Mouse (Mus musculus): ENCODE measurements around the gene Ovca2.

DNA sequence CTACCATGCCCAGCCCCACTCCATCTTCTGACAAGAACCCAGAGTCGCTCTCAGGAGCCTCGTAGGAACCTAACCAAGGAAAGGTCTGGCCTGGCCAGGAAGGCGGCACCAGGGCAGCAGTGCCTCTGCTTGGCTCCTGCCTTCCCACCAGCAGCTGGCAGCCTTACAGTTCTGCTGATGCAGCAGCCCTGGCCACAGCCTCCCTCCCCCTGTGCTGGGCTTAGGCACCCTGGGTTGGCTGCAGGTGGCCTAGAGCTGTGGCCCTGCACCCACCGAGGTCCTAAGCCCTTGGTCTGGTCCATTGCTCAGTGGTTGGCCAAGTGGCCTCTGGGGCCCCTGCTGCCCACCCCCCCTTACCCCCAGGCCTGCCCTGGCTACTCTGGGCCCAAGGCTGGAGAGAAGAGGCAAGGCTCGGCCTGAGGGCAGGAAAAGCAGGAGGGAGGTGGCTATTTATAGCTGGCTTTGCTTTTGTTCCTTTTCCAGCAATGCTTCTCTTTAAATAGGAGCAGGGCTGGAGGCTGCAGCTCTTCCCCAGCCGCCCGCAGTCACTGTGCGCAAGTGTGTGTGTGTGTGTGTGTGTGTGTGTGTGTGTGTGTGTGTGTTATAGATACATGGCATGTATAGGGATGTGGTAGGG is 33.5 kb upstream of the Ovca2 start:
- no peak for TF ChIP-seq POLR2A (IDR thresholded peaks at IDR 0.05; ENCODE audit: extremely low read depth, insufficient read depth, low read length)
- TF ChIP-seq CTCF (IDR thresholded peaks at IDR 0.05; ENCODE audit: extremely low read depth, insufficient read depth, low read length): no peak
